16 mouse cellular contexts compared by ENCODE assay signal in the genomic region with DNA sequence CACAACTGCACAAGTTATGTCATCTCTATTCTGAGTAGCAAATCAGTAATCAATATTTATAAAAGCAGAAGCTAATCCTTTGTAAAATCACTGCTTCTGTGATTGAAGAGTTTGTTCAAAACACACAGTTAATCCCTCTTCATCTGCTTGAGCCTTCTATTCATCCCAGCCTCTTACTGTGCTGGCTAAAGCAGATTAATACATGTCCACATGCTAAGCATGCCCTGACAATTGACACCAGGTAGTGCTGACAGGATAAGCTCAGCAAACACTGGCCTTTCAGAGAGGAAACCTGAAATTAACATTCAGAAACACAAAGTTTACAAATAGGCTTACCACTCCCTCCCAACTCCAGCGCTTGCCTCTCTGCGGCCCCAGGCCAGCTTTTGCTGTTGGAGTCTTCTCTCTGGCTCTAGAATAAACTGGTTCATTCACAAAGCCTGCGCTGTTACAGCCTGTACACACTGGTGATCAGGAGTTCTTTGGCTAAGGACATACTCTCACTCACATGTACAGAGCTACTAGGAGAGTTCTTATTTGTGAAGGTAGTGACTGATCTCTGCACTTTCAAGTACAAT.
DNase-seq lines count a peak whose midpoint lies in the region; ATAC-seq and TF ChIP-seq lines count a peak whose summit lies in the region.
"Had no signal": no experiment of that assay in that cellular context is flagged by ENCODE, and none has a peak within 500 bp of the region (broad histone marks: within the 10 kb centered on the region; RNA-seq: fewer than 3 reads in every experiment).

No protein-coding gene starts in this region.

- no peak overlapping the region for H3K4me2 ChIP-seq in lung, embryonic 14.5 days
- no peak overlapping the region for H3K4me2 ChIP-seq in lung, postnatal 0 days (replicated peaks; ENCODE audit: low read depth, low read length)
- H3K4me2 ChIP-seq: lung, embryonic 15.5 days; stomach, embryonic 15.5 days had no signal

- no peaks in the 10 kb centered on the region for H3K36me3 ChIP-seq in lung, embryonic 14.5 days (ENCODE audit: insufficient read depth)
- no peaks in the 10 kb centered on the region for H3K36me3 ChIP-seq in lung, postnatal 0 days (ENCODE audit: insufficient read depth, low read length)
- H3K36me3 ChIP-seq: lung, embryonic 15.5 days; stomach, embryonic 15.5 days had no signal

- TF ChIP-seq CTCF in lung, embryonic 14.5 days (IDR thresholded peaks at IDR 0.05; ENCODE audit: low read depth) = no peak
- no peak for TF ChIP-seq CTCF in lung, postnatal 0 days (IDR thresholded peaks at IDR 0.05)

- H3K9ac ChIP-seq in lung, embryonic 14.5 days = no peak overlapping the region; the same call in 1 of the 2 replicates
- no peak overlapping the region for H3K9ac ChIP-seq in lung, postnatal 0 days (replicated peaks; ENCODE audit: low read depth)
- H3K9ac ChIP-seq: lung, embryonic 15.5 days; stomach, embryonic 15.5 days had no signal

- peak overlapping the region; percentile 30; the same call in 1 of the 2 replicates for H3K27ac ChIP-seq in lung, embryonic 14.5 days (ENCODE audit: low read depth)
- H3K27ac ChIP-seq in lung, postnatal 0 days (ENCODE audit: low read length) = no peak overlapping the region
- H3K27ac ChIP-seq: lung, embryonic 15.5 days; stomach, embryonic 15.5 days had no signal

- no peaks in the 10 kb centered on the region for H3K9me3 ChIP-seq in lung, embryonic 14.5 days (ENCODE audit: low read depth, low read length)
- H3K9me3 ChIP-seq in lung, postnatal 0 days (ENCODE audit: low read length) = no peaks in the 10 kb centered on the region
- H3K9me3 ChIP-seq: lung, embryonic 15.5 days; megakaryocyte, embryonic 14.5 days; stomach, embryonic 15.5 days had no signal

- H3K27me3 ChIP-seq in lung, embryonic 14.5 days (ENCODE audit: insufficient read depth, low read length) = no peaks in the 10 kb centered on the region
- no peaks in the 10 kb centered on the region for H3K27me3 ChIP-seq in lung, postnatal 0 days (replicated peaks; ENCODE audit: insufficient read depth, low read length)
- H3K27me3 ChIP-seq: lung, embryonic 15.5 days; megakaryocyte, embryonic 14.5 days; stomach, embryonic 15.5 days had no signal

- no peak overlapping the region for H3K4me3 ChIP-seq in lung, embryonic 14.5 days (ENCODE audit: low read depth, low read length)
- no peak overlapping the region for H3K4me3 ChIP-seq in lung, postnatal 0 days (ENCODE audit: low read depth, low read length)
- H3K4me3 ChIP-seq: lung, embryonic 15.5 days; megakaryocyte, embryonic 14.5 days; stomach, embryonic 15.5 days had no signal

- 30% methylated on average over 3 of the region's 3 CpGs for WGBS in lung, embryonic 14.5 days
- 40% methylated on average over 3 of the region's 3 CpGs for WGBS in lung, postnatal 0 days

- peak; percentile 51 for DNase-seq in lung, embryonic 14.5 days
- no peak for DNase-seq in lung, postnatal 0 days (ENCODE audit: low spot score)
- peak; percentile 10 for DNase-seq in brain, adult 2 months (ENCODE audit: low read depth, low spot score)
- peak; percentile 40 for DNase-seq in embryo, embryonic 10.5 days (ENCODE audit: low spot score)
- peak; percentile 38 for DNase-seq in retina, adult 2 months (ENCODE audit: low read depth, low spot score)
- DNase-seq in frontal cortex, postnatal 10 days (ENCODE audit: low spot score in 2 of 2) = no peak
- DNase-seq in right cerebral cortex, postnatal 36 days (ENCODE audit: low spot score in 2 of 2) = no peak
- DNase-seq: adrenal gland, postnatal 36 days; kidney, postnatal 10 days; layer of hippocampus, adult 9-11 months; thymus, postnatal 14 days had no signal

- no peak for ATAC-seq in lung, embryonic 14.5 days (ENCODE audit: insufficient read depth)
- no peak for ATAC-seq in lung, postnatal 0 days
- ATAC-seq: CD4-positive, CD25-positive, alpha-beta regulatory T cell, adult 4 months; intestine, embryonic 16.5 days had no signal

- TF ChIP-seq EP300 in lung, postnatal 0 days (IDR thresholded peaks at IDR 0.05) = no peak

- H3K4me1 ChIP-seq in lung, embryonic 14.5 days (ENCODE audit: insufficient read depth) = peaks cover 7% of the 10 kb centered on the region; the same call in 1 of the 2 replicates
- no peaks in the 10 kb centered on the region for H3K4me1 ChIP-seq in lung, postnatal 0 days (ENCODE audit: insufficient read depth, low read depth, low read length)

Comparison
In these comparisons a context has a peak if more than half of its experiments do, and no peak if none do; other contexts are left out.
1. DNase-seq: peak in lung, embryonic 14.5 days (single experiment), brain, adult 2 months (single experiment), embryo, embryonic 10.5 days (single experiment) and retina, adult 2 months (single experiment); none in lung, postnatal 0 days (single experiment), frontal cortex, postnatal 10 days (0 of 2) and right cerebral cortex, postnatal 36 days (0 of 2).